Mouse (Mus musculus) midbrain, embryonic 12.5 days (tissue): ENCODE measurements around the gene Vwa8. TPM values are rescaled to one million over a fixed set of nuclear protein-coding genes. Genes with fewer than 3 reads are reported as not detected.

Experiments
- ATAC-seq: fragments of 200-750 bp; cut with Nextera tagmentation; 2 replicates; pipeline ENCODE4 v1.8.0; 2017; ENCODE audit warnings: low read depth, moderate TSS enrichment, moderate library complexity; ENCODE audit not compliant: low FRiP score
- H3K27ac ChIP-seq: fragments of 300-500 bp; sonication (generic); replicated peaks from 2 replicates; pipeline ENCODE4 v1.5.1; 2016; ENCODE audit warnings: mild to moderate bottlenecking
- H3K27me3 ChIP-seq: fragments of 300-500 bp; sonication (generic); 2 replicates; pipeline ENCODE4 v1.6.1; 2016; ENCODE audit warnings: mild to moderate bottlenecking
- H3K36me3 ChIP-seq: fragments of 300-500 bp; sonication (generic); 2 replicates; pipeline ENCODE4 v1.6.1; 2016
- H3K4me1 ChIP-seq: fragments of 300-500 bp; sonication (generic); 2 replicates; pipeline ENCODE4 v1.6.1; 2016
- H3K4me2 ChIP-seq: fragments of 300-500 bp; sonication (generic); replicated peaks from 2 replicates; pipeline ENCODE4 v1.6.1; 2016; ENCODE audit warnings: mild to moderate bottlenecking, moderate library complexity
- H3K4me3 ChIP-seq: fragments of 300-500 bp; sonication (generic); 2 replicates; pipeline ENCODE4 v1.5.1; 2016; ENCODE audit warnings: mild to moderate bottlenecking
- H3K9ac ChIP-seq: fragments of 300-500 bp; sonication (generic); replicated peaks from 2 replicates; pipeline ENCODE4 v1.6.1; 2016; ENCODE audit warnings: mild to moderate bottlenecking, moderate library complexity
- H3K9me3 ChIP-seq: fragments of 300-500 bp; sonication (generic); 2 replicates; pipeline ENCODE4 v1.6.1; 2016; ENCODE audit warnings: mild to moderate bottlenecking
- WGBS: fragments of 180-500 bp; shearing (Covaris S2); methylation state at CpG from one replicate; pipeline ENCODE4 v1.1.7; 2016; 5-methylcytosine and 5-hydroxymethylcytosine counted together
- polyA plus RNA-seq: library from polyadenylated mRNA; unstranded; fragments of >200 nt; fragmentation: Nextera tagmentation; extraction: Ambion mirVana; gene quantifications from 2 replicates; pipeline ENCODE4 v1.2.1, GENCODE M21; 2016

Vwa8 gene
- polyA plus RNA-seq, 1 experiment from 2014 or later = 7.8 TPM

GRCm38 (mm10) chr14:79243038-79243883 lies 394.4 kb downstream of the Vwa8 start:
- 0 out of 2 replicates have a peak, but pooled peaks cover 4% of the 10 kb centered on the region for H3K4me1 ChIP-seq
- no peak for ATAC-seq
- H3K27me3 ChIP-seq = no peaks in the 10 kb centered on the region
- no peak overlapping the region for H3K4me3 ChIP-seq
- H3K9ac ChIP-seq = no peak overlapping the region
- H3K9me3 ChIP-seq = no peaks in the 10 kb centered on the region
- H3K4me2 ChIP-seq = no peak overlapping the region
- H3K27ac ChIP-seq = no peak overlapping the region
- 85% methylated on average over 12 of the region's 12 CpGs for WGBS
- H3K36me3 ChIP-seq = no peaks in the 10 kb centered on the region

GRCm38 (mm10) chr14:79244571-79244970 lies 395.7 kb downstream of the Vwa8 start:
- Histone ChIP-seq H3K9ac (no peak overlapping the region), H3K27ac (no peak overlapping the region), H3K27me3 (no peaks in the 10 kb centered on the region), H3K4me1 (0 out of 2 replicates have a peak, but pooled peaks cover 4% of the 10 kb centered on the region), H3K9me3 (no peaks in the 10 kb centered on the region), H3K4me3 (no peak overlapping the region), H3K36me3 (no peaks in the 10 kb centered on the region), H3K4me2 (no peak overlapping the region)
- 57% methylated on average over 3 of the region's 3 CpGs for WGBS
- no peak for ATAC-seq

GRCm38 (mm10) chr14:79251727-79252285 lies 403.0 kb downstream of the Vwa8 start:
- H3K27me3 ChIP-seq = no peaks in the 10 kb centered on the region
- H3K4me1 ChIP-seq = no peaks in the 10 kb centered on the region
- H3K27ac ChIP-seq = no peak overlapping the region
- no peak overlapping the region for H3K4me2 ChIP-seq
- WGBS = 70% methylated on average over 5 of the region's 5 CpGs
- no peaks in the 10 kb centered on the region for H3K36me3 ChIP-seq
- H3K9me3 ChIP-seq = no peaks in the 10 kb centered on the region
- ATAC-seq = no peak
- H3K4me3 ChIP-seq = no peak overlapping the region
- H3K9ac ChIP-seq = no peak overlapping the region

Other genes starting within 250 kb of the Vwa8 start
- 1.6 and 1.8 TPM in 2 replicates for gene Dgkh, start 116.3 kb upstream of the Vwa8 start, polyA plus RNA-seq